Mouse (Mus musculus) activated CD4-positive, CD25-positive, alpha-beta regulatory T cell, adult 4 months (primary cell): Measurements from ENCODE around the gene Tsga10ip. TPM values are rescaled to one million over a fixed set of nuclear protein-coding genes. Genes with fewer than 3 reads are reported as not detected.

ENCODE experiments used
- ATAC-seq: one replicate; pipeline ENCODE4 v1.8.0; 2017
- polyA plus RNA-seq, 2 experiments: library from polyadenylated mRNA; unstranded; fragments of 100-300 nt; shearing (Covaris generic); gene quantifications; one replicate each; pipeline ENCODE4 v1.2.1; 2017

The Tsga10ip gene
- polyA plus RNA-seq, 2 experiments from 2014 or later = not detected

- ATAC-seq = no peak
These were observed 61.0 kb downstream of the Tsga10ip start for GRCm38 (mm10) chr19:5341360-5341759.

Other genes with a start within 250 kb of the Tsga10ip start
- gene Pacs1, start 129.4 kb downstream of the Tsga10ip start, polyA plus RNA-seq = 10 to 100 TPM; 15.7 to 16.3 TPM
- gene Sf3b2, start 107.1 kb downstream of the Tsga10ip start, polyA plus RNA-seq = 100 to 1,000 TPM; 299 to 359 TPM
- gene Gal3st3, start 104.2 kb downstream of the Tsga10ip start, polyA plus RNA-seq = under 1 TPM in 1 of 2 experiments, not detected in 1; 0.13 TPM
- not detected for gene Catsper1, start 66.8 kb downstream of the Tsga10ip start, polyA plus RNA-seq
- gene Cst6, start 53.0 kb downstream of the Tsga10ip start, polyA plus RNA-seq = 1 to 10 TPM; 7.8 to 7.9 TPM
- 10 to 100 TPM; 43.7 to 51.9 TPM for gene Eif1ad, start 35.8 kb downstream of the Tsga10ip start, polyA plus RNA-seq
- gene Banf1, start 35.4 kb downstream of the Tsga10ip start, polyA plus RNA-seq = 100 to 1,000 TPM; 291 to 328 TPM
- 10 to 100 TPM; 16.7 to 34.3 TPM for gene Sart1, start 13.8 kb downstream of the Tsga10ip start, polyA plus RNA-seq
- 10 to 100 TPM; 50.3 to 53.6 TPM for gene Drap1, start 22.5 kb upstream of the Tsga10ip start, polyA plus RNA-seq
- 10 to 100 TPM; 17.6 to 18.6 TPM for gene AI837181, start 22.6 kb upstream of the Tsga10ip start, polyA plus RNA-seq
- gene Fosl1, start 45.0 kb upstream of the Tsga10ip start, polyA plus RNA-seq = not detected
- 1 to 10 TPM; 1.1 to 1.2 TPM for gene Ccdc85b, start 55.4 kb upstream of the Tsga10ip start, polyA plus RNA-seq
- 10 to 100 TPM; 65.0 to 84.0 TPM for gene Fibp, start 58.1 kb upstream of the Tsga10ip start, polyA plus RNA-seq
- 100 to 1,000 TPM; 175 to 215 TPM for gene Ctsw, start 66.0 kb upstream of the Tsga10ip start, polyA plus RNA-seq
- 1 to 10 TPM; 1.5 to 1.9 TPM for gene Efemp2, start 71.4 kb upstream of the Tsga10ip start, polyA plus RNA-seq
- 10 to 100 TPM; 34.3 to 39.7 TPM for gene Mus81, start 85.9 kb upstream of the Tsga10ip start, polyA plus RNA-seq
- 1,000 to 10,000 TPM; 2,749 to 2,812 TPM for gene Cfl1, start 87.9 kb upstream of the Tsga10ip start, polyA plus RNA-seq
- under 1 TPM; 0.33 to 0.51 TPM for gene 1700020D05Rik, start 101.3 kb upstream of the Tsga10ip start, polyA plus RNA-seq
- gene Snx32, start 108.0 kb upstream of the Tsga10ip start, polyA plus RNA-seq = 10 to 100 TPM; 16.3 to 18.4 TPM
- not detected for gene Ovol1, start 158.1 kb upstream of the Tsga10ip start, polyA plus RNA-seq
- gene Ap5b1, start 165.5 kb upstream of the Tsga10ip start, polyA plus RNA-seq = 1 to 10 TPM; 5.1 to 8.6 TPM
- gene Rnaseh2c, start 199.3 kb upstream of the Tsga10ip start, polyA plus RNA-seq = 10 to 100 TPM; 65.1 to 70.2 TPM
- gene Kat5, start 207.7 kb upstream of the Tsga10ip start, polyA plus RNA-seq = 10 to 100 TPM; 21.9 to 37.3 TPM
- 100 to 1,000 TPM in 1 of 2 experiments, 10 to 100 TPM in 1; 96.1 to 107 TPM for gene Rela, start 235.0 kb upstream of the Tsga10ip start, polyA plus RNA-seq